Comparison of ENCODE assay signal across 8 mouse cellular contexts in genomic region chr13:45745851-45746773, GRCm38 (mm10).
DNase-seq lines count a peak whose midpoint lies in the region; ATAC-seq and TF ChIP-seq lines count a peak whose summit lies in the region.

No protein-coding gene starts in this region.

- peak; percentile 35; the same call in 1 of the 2 replicates for ATAC-seq in hindbrain, embryonic 16.5 days

- WGBS in hindbrain, embryonic 16.5 days = 52% methylated on average over 12 of the region's 12 CpGs

- in situ Hi-C loops in CH12.LX (cut with MboI; ENCODE audit: low pct_ligation_motif_present, low pct_unique_long_range_greater_than_20kb, low sequenced_read_pairs) = no loop called here

- peaks cover 10 to 80% of the 10 kb centered on the region in 2 experiments for H3K36me3 ChIP-seq in CH12.LX (replicated peaks in 1 of 2; ENCODE audit: control insufficient read depth in 1 of 2, insufficient read depth in 1 of 2, low read length in 1 of 2)
- no peaks in the 10 kb centered on the region for H3K36me3 ChIP-seq in hindbrain, embryonic 16.5 days (ENCODE audit: control insufficient read depth, insufficient read depth, low read length)

- TF ChIP-seq POLR2A in CH12.LX (IDR thresholded peaks at IDR 0.05; ENCODE audit: low read depth, low read length) = no peak

- no peak overlapping the region for H3K27ac ChIP-seq in layer of hippocampus, adult 2 months
- H3K27ac ChIP-seq in CH12.LX (ENCODE audit: insufficient read depth, low read depth) = no peak overlapping the region
- no peak overlapping the region for H3K27ac ChIP-seq in hindbrain, embryonic 16.5 days (ENCODE audit: low read depth, low read length)

- no peaks in the 10 kb centered on the region; the same call in 1 of the 2 replicates for H3K79me2 ChIP-seq in CH12.LX (replicated peaks; ENCODE audit: control insufficient read depth, extremely low read depth, insufficient read depth, poor library complexity, severe bottlenecking)

- peak; percentile 69 for TF ChIP-seq CTCF in layer of hippocampus, adult 2 months (conservative IDR thresholded peaks at IDR 0.05)
- peak in 1 of 2 experiments; percentile 63; a peak in 3 of 4 replicates for TF ChIP-seq CTCF in CH12.LX (conservative IDR thresholded peaks at IDR 0.05 in 1 of 2, IDR thresholded peaks at IDR 0.05 in 1 of 2; ENCODE audit: low read depth in 2 of 2, low read length in 2 of 2)

- no peak for TF ChIP-seq EP300 in CH12.LX (IDR thresholded peaks at IDR 0.05; ENCODE audit: low read length)

- H3K4me1 ChIP-seq in CH12.LX (ENCODE audit: control insufficient read depth in 1 of 2, insufficient read depth in 2 of 2) = peaks cover 19 to 68% of the 10 kb centered on the region in 2 experiments
- peaks cover 3% of the 10 kb centered on the region; the same call in 1 of the 2 replicates for H3K4me1 ChIP-seq in hindbrain, embryonic 16.5 days (ENCODE audit: control insufficient read depth, insufficient read depth, low read depth, low read length)

- TF ChIP-seq RAD21 in CH12.LX (IDR thresholded peaks at IDR 0.05; ENCODE audit: low read depth, low read length) = peak; percentile 67

- no peak overlapping the region for H3K4me2 ChIP-seq in CH12.LX (ENCODE audit: insufficient read depth, low read depth, poor library complexity, severe bottlenecking)
- H3K4me2 ChIP-seq in hindbrain, embryonic 16.5 days (ENCODE audit: low read length) = no peak overlapping the region

- no peak overlapping the region for H3K9ac ChIP-seq in CH12.LX (ENCODE audit: insufficient read depth, low read depth)
- no peak overlapping the region for H3K9ac ChIP-seq in hindbrain, embryonic 16.5 days (ENCODE audit: low read depth, low read length)

- DNase-seq in cerebellum, postnatal 14 days = peak; percentile 18 to 19
- no peak for DNase-seq in cerebellum, adult 9-11 months
- DNase-seq in layer of hippocampus, adult 2 months (ENCODE audit: low spot score in 2 of 2) = no peak
- DNase-seq in layer of hippocampus, postnatal 10 days (ENCODE audit: low spot score in 2 of 2) = no peak
- DNase-seq in CH12.LX (ENCODE audit: extremely low read depth) = peak; percentile 73
- no peak for DNase-seq in adrenal gland, postnatal 25 days
- DNase-seq in thymus, postnatal 4 days = no peak

- H3K9me3 ChIP-seq in CH12.LX (replicated peaks; ENCODE audit: low read length) = no peaks in the 10 kb centered on the region
- H3K9me3 ChIP-seq in hindbrain, embryonic 16.5 days (ENCODE audit: control insufficient read depth, low read length) = no peaks in the 10 kb centered on the region

- no peak overlapping the region for H3K4me3 ChIP-seq in layer of hippocampus, adult 2 months
- no peak overlapping the region for H3K4me3 ChIP-seq in CH12.LX (replicated peaks in 1 of 3; ENCODE audit: low read depth in 2 of 3, low read length in 2 of 3, poor library complexity in 1 of 3)
- H3K4me3 ChIP-seq in hindbrain, embryonic 16.5 days (ENCODE audit: low read length) = no peak overlapping the region

- no peaks in the 10 kb centered on the region for H3K27me3 ChIP-seq in CH12.LX (replicated peaks)
- H3K27me3 ChIP-seq in hindbrain, embryonic 16.5 days (replicated peaks; ENCODE audit: control insufficient read depth, insufficient read depth, low read length) = no peaks in the 10 kb centered on the region

- dilution Hi-C loops in CH12.LX (cut with MboI; ENCODE audit: extremely low pct_ligation_motif_present, extremely low pct_unique_long_range_greater_than_20kb, low sequenced_read_pairs) = no loop called here

TF ChIP-seq in CH12.LX, 34 proteins besides CTCF, POLR2A, EP300 and RAD21:
- no peak for TF ChIP-seq MAX (IDR thresholded peaks at IDR 0.05; ENCODE audit: low read length)
- TF ChIP-seq SMC3 (IDR thresholded peaks at IDR 0.05; ENCODE audit: low read depth, low read length) = peak; percentile 54

Comparison
In these comparisons a context has a peak if more than half of its experiments do, and no peak if none do; other contexts are left out.
1. DNase-seq: peak in cerebellum, postnatal 14 days (2 of 2) and CH12.LX (single experiment); none in cerebellum, adult 9-11 months (single experiment), layer of hippocampus, adult 2 months (0 of 2), layer of hippocampus, postnatal 10 days (0 of 2), adrenal gland, postnatal 25 days (single experiment) and thymus, postnatal 4 days (single experiment).